32 mouse cellular contexts compared by ENCODE assay signal in the genomic region with DNA sequence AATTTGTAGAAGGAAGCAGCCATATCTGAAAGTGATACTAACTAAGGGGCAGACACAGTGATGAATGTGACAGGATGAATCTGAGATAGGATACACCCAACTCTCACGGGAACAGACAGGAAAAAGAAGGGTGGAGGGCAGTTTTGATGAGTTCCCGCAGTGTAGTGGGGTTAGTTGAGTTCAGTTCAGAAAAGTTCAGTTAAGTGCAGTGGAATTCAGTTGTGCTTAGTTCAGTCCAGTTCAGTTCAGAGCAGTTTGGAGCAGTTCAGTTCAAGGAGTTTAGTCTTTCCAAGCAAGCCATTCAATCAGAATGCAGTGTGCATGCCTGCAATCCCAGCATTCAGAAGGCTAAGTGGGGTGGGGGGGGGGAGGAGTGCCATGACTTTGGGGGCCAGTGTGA. TPM values are rescaled to one million over a fixed set of nuclear protein-coding genes. Genes with fewer than 3 reads are reported as not detected.
"Had no signal": no experiment of that assay in that cellular context is flagged by ENCODE, and none has a peak within 500 bp of the region (broad histone marks: within the 10 kb centered on the region; RNA-seq: fewer than 3 reads in every experiment).

No protein-coding gene starts in this region.

- H3K4me2 ChIP-seq: heart, embryonic 11.5 days; heart, embryonic 12.5 days; heart, embryonic 13.5 days; heart, embryonic 15.5 days; hindbrain, embryonic 12.5 days; hindbrain, embryonic 13.5 days; hindbrain, embryonic 14.5 days; hindbrain, embryonic 15.5 days; intestine, embryonic 15.5 days had no signal

- H3K9me3 ChIP-seq: heart, embryonic 10.5 days; heart, embryonic 12.5 days; heart, embryonic 13.5 days; heart, embryonic 15.5 days; hindbrain, embryonic 10.5 days; hindbrain, embryonic 12.5 days; hindbrain, embryonic 13.5 days; hindbrain, embryonic 15.5 days; intestine, embryonic 15.5 days had no signal

- H3K9ac ChIP-seq: heart, embryonic 12.5 days; heart, embryonic 13.5 days; heart, embryonic 15.5 days; hindbrain, embryonic 12.5 days; hindbrain, embryonic 13.5 days; hindbrain, embryonic 14.5 days; hindbrain, embryonic 15.5 days; intestine, embryonic 15.5 days had no signal

- DNase-seq: heart, postnatal 10 days; heart, postnatal 14 days; heart, postnatal 36 days; heart, postnatal 4 days; kidney, adult 11 months; kidney, adult 8-10 months; kidney, postnatal 10 days; kidney, postnatal 14 days; kidney, postnatal 25 days; kidney, postnatal 4 days; layer of hippocampus, adult 9-11 months; layer of hippocampus, postnatal 36 days had no signal

- H3K4me1 ChIP-seq: heart, embryonic 10.5 days; heart, embryonic 12.5 days; heart, embryonic 13.5 days; heart, embryonic 15.5 days; hindbrain, embryonic 10.5 days; hindbrain, embryonic 12.5 days; hindbrain, embryonic 13.5 days; hindbrain, embryonic 15.5 days; intestine, embryonic 15.5 days had no signal

- H3K4me3 ChIP-seq: heart, embryonic 10.5 days; heart, embryonic 12.5 days; heart, embryonic 13.5 days; heart, embryonic 15.5 days; hindbrain, embryonic 10.5 days; hindbrain, embryonic 12.5 days; hindbrain, embryonic 13.5 days; hindbrain, embryonic 15.5 days; intestine, embryonic 15.5 days; layer of hippocampus, adult 2 months; left cerebral cortex, adult 2 months had no signal

- H3K27me3 ChIP-seq: heart, embryonic 12.5 days; heart, embryonic 13.5 days; heart, embryonic 15.5 days; hindbrain, embryonic 12.5 days; hindbrain, embryonic 13.5 days; hindbrain, embryonic 15.5 days; intestine, embryonic 15.5 days had no signal

- ATAC-seq: hindbrain, embryonic 16.5 days; hindbrain, postnatal 0 days; inflammation-experienced regulatory T-cells, adult 6 months; intestine, embryonic 15.5 days; intestine, embryonic 16.5 days; intestine, postnatal 0 days had no signal

- H3K36me3 ChIP-seq: heart, embryonic 10.5 days; heart, embryonic 12.5 days; heart, embryonic 13.5 days; heart, embryonic 15.5 days; hindbrain, embryonic 10.5 days; hindbrain, embryonic 12.5 days; hindbrain, embryonic 13.5 days; hindbrain, embryonic 15.5 days; intestine, embryonic 15.5 days had no signal

- H3K27ac ChIP-seq: heart, embryonic 10.5 days; heart, embryonic 13.5 days; heart, embryonic 15.5 days; hindbrain, embryonic 10.5 days; hindbrain, embryonic 12.5 days; hindbrain, embryonic 13.5 days; hindbrain, embryonic 14.5 days; hindbrain, embryonic 15.5 days; hindbrain, postnatal 0 days; intestine, embryonic 15.5 days; kidney, postnatal 0 days; layer of hippocampus, adult 2 months; left cerebral cortex, adult 2 months had no signal

RNA-seq across cellular contexts. Expression of gene Col1a1, which starts 34.8 kb away (rescaled TPM):
- total RNA-seq: hematopoietic stem cell, adult 5-6 weeks had no signal
